Mouse (Mus musculus) small intestine, adult 2 months (tissue): ENCODE measurements around the gene Tmem235. TPM values are rescaled to one million over a fixed set of nuclear protein-coding genes. Genes with fewer than 3 reads are reported as not detected.
"Not testable (repeated sequence)": the region's sequence is repeated elsewhere in the genome, so short reads cannot be mapped to it uniquely, and the experiment has no call there.

Experiments used
- H3K27ac ChIP-seq: fragments of 200-500 bp; 2 replicates; pipeline ENCODE4 v1.5.1; 2012; ENCODE audit warnings: low read depth, low read length, control low read depth, inconsistent platforms; ENCODE audit not compliant: insufficient read depth
- H3K27me3 ChIP-seq: fragments of 200-500 bp; 2 replicates; pipeline ENCODE4 v1.6.1; 2012; ENCODE audit warnings: mild to moderate bottlenecking, moderate library complexity, low read length, inconsistent platforms; ENCODE audit not compliant: control insufficient read depth, insufficient read depth
- H3K36me3 ChIP-seq: fragments of 200-500 bp; 2 replicates; pipeline ENCODE4 v1.6.1; 2012; ENCODE audit warnings: mild to moderate bottlenecking, low read length, control low read depth, inconsistent platforms; ENCODE audit not compliant: control insufficient read depth, insufficient read depth
- H3K4me1 ChIP-seq: fragments of 200-500 bp; 2 replicates; pipeline ENCODE4 v1.6.1; 2012; ENCODE audit warnings: low read length, inconsistent platforms, mixed read lengths; ENCODE audit not compliant: control insufficient read depth, insufficient read depth, insufficient read length
- H3K4me3 ChIP-seq: fragments of 200-500 bp; 2 replicates; pipeline ENCODE4 v1.5.1; 2012; ENCODE audit warnings: low read depth, mild to moderate bottlenecking, control low read depth, inconsistent platforms, low read length, moderate library complexity
- CTCF ChIP-seq: fragments of 200-500 bp; IDR thresholded peaks from 2 replicates; pipeline ENCODE4 v1.5.1; 2012; ENCODE audit warnings: low read depth, mild to moderate bottlenecking, control low read depth, inconsistent platforms, low read length, moderate library complexity, mixed read lengths; ENCODE audit not compliant: insufficient replicate concordance, insufficient read length; ENCODE audit errors: extremely low read depth
- POLR2A ChIP-seq: fragments of 200-500 bp; IDR thresholded peaks from 2 replicates; pipeline ENCODE4 v1.6.1; 2012; ENCODE audit warnings: low read depth, mild to moderate bottlenecking, control low read depth, inconsistent platforms, low read length, moderate library complexity
- WGBS: fragments of 180-500 bp; shearing (Covaris S2); methylation state at CpG from one replicate; pipeline ENCODE4 v1.1.7; 2018; 5-methylcytosine and 5-hydroxymethylcytosine counted together
- polyA plus RNA-seq: library from polyadenylated mRNA; depleted of rRNA; stranded (reverse); fragments of >200 nt; gene quantifications from 2 replicates; pipeline ENCODE4 v1.2.3, GENCODE M21; 2012; rRNA removed

The Tmem235 gene
- polyA plus RNA-seq, result 0.11 TPM in 1 of 2 replicates, not detected in the other

DNA sequence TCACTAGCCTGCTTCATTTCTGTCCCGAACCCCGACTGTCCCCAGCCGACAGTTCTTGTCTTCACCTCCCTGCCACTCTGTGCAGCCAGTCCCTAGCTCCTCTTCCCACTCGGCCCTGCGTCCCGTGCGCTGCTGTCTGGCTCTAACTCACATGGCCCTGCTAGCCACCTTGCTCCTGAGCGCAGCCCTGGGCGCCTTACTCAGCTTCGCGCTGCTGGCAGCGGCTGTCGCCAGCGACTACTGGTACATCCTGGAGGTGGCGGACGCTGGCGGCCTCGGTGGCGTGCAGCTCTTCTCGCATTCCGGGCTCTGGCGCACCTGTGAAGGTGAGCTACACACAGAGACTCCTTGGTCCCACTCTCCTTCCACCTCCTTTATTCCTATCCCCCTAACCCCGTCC is at the start of gene Tmem235:
Gene Tmem235 (plus strand): TSS at position 152 of the 400 bp plus-strand sequence.
- Histone ChIP-seq H3K4me3 (no peak within 1 kb of the TSS), H3K4me1 (peaks cover 37% of the 10 kb centered on the region), H3K36me3 (no peaks in the 10 kb centered on the region), H3K27ac (no peak within 1 kb of the TSS), H3K27me3 (no peaks in the 10 kb centered on the region)
- 31% methylated on average over 23 of the region's 23 CpGs for WGBS
- TF ChIP-seq CTCF, result no peak
- no peak for TF ChIP-seq POLR2A

DNA sequence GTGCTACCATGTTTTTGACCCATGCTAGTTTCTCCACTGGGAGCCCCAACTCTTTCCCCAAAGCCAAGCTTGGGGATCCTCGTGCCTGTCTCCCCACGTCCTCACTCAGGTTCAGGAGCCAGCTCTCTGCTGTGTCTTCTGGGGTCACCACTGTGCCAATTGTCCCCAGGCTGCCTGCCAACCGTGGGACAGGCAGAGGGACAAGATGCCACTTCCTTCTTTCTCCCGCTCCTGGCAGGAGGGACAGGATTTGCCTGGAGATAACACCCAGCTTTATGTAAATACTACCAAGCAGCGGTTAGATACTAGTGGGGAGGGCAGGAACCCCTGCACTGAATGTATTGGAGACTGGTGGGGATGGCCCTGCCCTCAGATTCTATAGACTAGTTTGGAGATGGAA is 46.7 kb upstream of the Tmem235 start:
- H3K27me3 ChIP-seq, result no peaks in the 10 kb centered on the region
- H3K36me3 ChIP-seq, result peaks cover 35% of the 10 kb centered on the region
- H3K27ac ChIP-seq, result peak overlapping the region; percentile 27
- peaks cover 39% of the 10 kb centered on the region for H3K4me1 ChIP-seq
- 20% methylated on average over 5 of the region's 5 CpGs for WGBS
- TF ChIP-seq POLR2A (no peak), CTCF (no peak)
- no peak overlapping the region for H3K4me3 ChIP-seq

DNA sequence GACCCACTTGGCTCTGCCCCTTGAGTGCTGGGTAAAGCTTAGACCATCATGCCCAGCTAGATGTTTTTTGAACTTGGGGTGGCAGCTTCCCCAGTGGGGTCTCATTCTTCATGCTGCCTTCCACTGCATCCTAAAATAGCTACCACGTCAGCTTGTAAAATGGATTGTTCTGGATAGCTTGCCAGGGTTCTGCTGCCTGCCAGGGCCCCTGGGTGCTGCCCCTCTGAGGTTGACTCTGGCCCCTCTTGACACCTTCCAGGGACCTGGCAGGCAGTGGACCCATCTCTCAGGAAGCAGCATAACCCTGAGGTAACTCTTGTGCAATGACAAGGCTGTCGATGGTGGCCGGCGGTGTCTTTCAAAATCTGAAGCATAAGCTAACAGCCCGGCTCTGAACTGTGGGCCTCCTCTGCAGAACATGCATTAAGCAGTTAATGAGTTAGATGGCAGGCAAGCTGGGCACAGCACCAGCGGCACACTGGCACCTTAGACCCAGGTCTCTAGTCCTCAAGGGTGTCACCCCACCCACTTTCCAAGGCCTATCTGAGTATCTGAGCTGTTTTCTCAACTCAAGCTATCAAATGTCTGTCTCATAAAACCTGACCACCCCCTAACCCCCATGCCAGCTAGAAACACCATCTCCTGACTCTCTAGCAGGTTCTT is 45.7 kb upstream of the Tmem235 start:
- H3K27ac ChIP-seq, result peak overlapping the region; percentile 27; the same call in 1 of the 2 replicates
- WGBS, result 60% methylated on average over 6 of the region's 6 CpGs
- TF ChIP-seq POLR2A, result no peak
- no peak for TF ChIP-seq CTCF
- H3K4me1 ChIP-seq, result peaks cover 38% of the 10 kb centered on the region
- no peaks in the 10 kb centered on the region for H3K27me3 ChIP-seq
- H3K4me3 ChIP-seq, result no peak overlapping the region
- H3K36me3 ChIP-seq, result peaks cover 37% of the 10 kb centered on the region

DNA sequence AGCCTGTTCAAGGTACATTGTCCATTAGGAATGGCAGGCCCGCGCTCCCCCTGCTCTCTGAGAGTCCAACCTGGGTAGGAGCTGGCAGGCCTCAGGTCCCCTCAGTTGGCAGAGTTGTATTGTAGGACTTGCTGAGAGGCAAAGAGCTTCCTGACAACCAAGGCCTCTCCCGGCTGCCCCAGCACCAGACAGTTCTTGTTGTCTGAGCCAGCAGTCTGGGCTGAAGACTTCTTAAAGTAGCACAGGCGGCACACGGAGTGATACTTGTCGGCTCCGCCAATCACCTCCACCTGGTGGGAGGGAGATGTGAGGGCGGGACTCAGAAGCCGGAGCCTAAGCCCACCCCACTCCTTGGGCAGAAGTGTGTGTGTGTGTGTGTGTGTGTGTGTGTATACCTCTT is 44.7 kb upstream of the Tmem235 start:
- Histone ChIP-seq H3K36me3 (peaks cover 43% of the 10 kb centered on the region), H3K4me1 (peaks cover 40% of the 10 kb centered on the region)
- H3K4me3 ChIP-seq, H3K27me3 ChIP-seq, H3K27ac ChIP-seq: not testable (repeated sequence)
- 71% methylated on average over 9 of the region's 9 CpGs for WGBS

DNA sequence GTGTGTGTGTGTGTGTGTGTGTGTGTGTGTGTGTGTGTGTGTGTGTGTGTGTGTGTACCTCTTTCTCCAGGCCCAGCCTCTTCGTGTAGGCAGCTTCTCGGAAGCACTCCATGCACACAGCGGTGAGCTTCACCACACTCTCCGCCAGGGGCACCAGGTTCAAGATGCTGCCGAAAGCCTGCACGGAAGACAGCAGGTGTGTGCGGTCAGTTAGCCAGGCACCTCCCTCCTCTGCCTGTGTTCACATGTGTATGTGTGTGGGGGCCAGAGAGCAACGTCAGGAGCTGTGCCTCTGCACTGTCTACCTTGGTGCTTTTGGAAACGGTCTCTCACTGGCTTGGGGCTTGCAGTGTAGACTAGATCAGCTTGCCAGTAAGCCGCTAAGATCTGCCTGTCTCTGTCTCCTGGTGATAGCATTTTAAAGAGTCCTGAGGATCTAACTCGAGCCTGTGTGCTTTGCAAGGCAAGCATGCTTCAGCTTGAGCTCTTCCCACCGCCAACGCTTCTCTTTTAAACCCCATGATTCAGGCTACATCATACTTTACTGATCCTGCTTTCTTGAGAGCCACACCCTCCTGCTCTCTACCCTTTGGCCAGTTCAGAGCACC is 44.1 kb upstream of the Tmem235 start:
- TF ChIP-seq CTCF (no peak), POLR2A (0 out of 2 replicates have a peak, but pooled peaks have one; percentile 19)
- peaks cover 39% of the 10 kb centered on the region for H3K4me1 ChIP-seq
- no peak overlapping the region for H3K4me3 ChIP-seq
- no peaks in the 10 kb centered on the region for H3K27me3 ChIP-seq
- WGBS, result 62% methylated on average over 13 of the region's 13 CpGs
- peak overlapping the region; percentile 52 for H3K27ac ChIP-seq
- H3K36me3 ChIP-seq, result peaks cover 43% of the 10 kb centered on the region

DNA sequence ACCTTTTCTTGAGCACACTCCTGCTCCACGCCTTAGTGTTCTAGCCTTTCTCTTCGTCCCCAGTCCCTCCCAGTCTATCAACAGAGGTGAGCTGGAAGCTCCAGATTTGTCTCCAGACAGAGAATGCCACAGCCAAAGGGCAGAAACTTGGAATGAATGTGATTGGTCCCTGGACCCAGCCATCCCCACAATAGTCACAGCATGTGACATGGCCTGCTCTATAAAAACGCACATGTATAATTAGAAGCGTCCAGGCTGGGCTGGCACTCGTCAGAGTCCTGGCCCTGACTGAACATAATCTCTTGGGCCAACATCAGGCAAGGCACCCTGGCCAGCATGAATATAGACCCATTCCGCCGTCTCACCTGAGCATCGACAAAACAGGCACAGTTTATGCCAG is 41.5 kb upstream of the Tmem235 start:
- Histone ChIP-seq H3K4me3 (no peak overlapping the region), H3K4me1 (peaks cover 40% of the 10 kb centered on the region), H3K27ac (no peak overlapping the region; the same call in 1 of the 2 replicates), H3K36me3 (peaks cover 32% of the 10 kb centered on the region), H3K27me3 (no peaks in the 10 kb centered on the region)
- no peak for TF ChIP-seq CTCF
- TF ChIP-seq POLR2A, result no peak
- 62% methylated on average over 8 of the region's 8 CpGs for WGBS

DNA sequence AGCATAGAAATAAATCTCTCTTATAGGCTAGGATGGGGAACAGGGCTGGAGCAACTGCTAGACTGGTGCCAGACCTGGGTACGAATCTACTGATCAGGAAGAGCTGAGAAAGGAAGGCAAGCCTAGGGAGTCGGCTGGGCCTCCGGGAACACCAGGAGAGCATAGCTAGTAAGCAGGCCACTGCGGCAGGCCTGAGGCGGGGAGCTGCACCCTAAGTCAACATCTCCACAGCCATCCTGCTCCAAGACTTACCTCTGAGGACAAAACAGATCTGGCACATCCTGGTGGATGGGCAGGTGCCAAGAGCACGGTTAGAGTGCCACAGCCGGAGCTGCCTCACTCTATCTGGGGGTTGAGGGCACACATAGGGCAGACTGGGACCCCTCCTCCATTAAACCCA is 40.4 kb upstream of the Tmem235 start:
- peaks cover 24% of the 10 kb centered on the region for H3K36me3 ChIP-seq
- no peak for TF ChIP-seq CTCF
- WGBS, result 44% methylated on average over 7 of the region's 7 CpGs
- no peaks in the 10 kb centered on the region for H3K27me3 ChIP-seq
- H3K27ac ChIP-seq, result no peak overlapping the region
- peaks cover 35% of the 10 kb centered on the region for H3K4me1 ChIP-seq
- H3K4me3 ChIP-seq, result no peak overlapping the region
